Mouse (Mus musculus): Measurements from ENCODE around the gene Gtf3c5.

The Gtf3c5 gene

DNA sequence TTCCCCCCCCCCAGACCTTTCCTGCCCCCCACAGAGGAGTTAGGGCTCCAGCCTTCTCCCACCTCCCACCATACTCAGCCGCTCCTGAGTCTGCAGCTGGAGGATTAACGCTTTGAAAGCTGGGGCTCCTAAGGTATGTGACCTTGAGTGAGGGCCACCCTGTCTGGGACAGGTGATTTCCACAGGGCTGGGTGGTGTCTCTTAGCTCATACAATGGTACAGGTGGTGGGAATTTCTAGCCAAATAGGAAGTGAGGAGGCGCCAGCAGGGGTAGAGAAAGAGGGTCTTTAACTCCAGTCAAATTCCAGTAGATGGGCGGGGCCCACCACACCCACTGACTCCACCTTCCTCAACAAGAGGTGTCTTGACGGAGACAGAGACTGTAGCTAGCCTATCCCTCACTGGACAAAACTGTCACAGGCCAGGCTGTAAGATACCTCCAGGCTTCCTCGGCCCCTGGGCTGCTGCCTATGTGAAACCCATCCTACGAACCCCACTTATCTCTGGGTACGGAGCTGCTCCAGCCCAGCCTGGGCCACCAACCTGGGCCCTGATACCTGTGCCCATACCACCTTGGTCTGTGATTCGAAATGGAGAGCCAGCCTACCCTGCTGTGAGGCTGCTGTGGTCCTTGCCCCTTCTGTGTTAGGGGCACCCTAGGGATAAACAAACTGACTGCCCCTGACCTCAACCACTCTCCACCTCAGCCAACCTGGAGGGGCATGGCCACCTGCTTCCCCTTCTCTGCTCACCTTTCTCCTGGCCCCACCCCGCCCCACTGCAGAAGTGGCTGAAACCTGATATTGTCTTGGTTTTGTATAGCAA, 24.0 kb upstream of the Gtf3c5 start:
- no peak for DNase-seq (ENCODE audit: low spot score)

- no peak for DNase-seq (ENCODE audit: low spot score)
Measured at GRCm38 (mm10) chr2:28606601-28607340, 23.2 kb upstream of the Gtf3c5 start.

GRCm38 (mm10) chr2:28605789-28606541, 22.4 kb upstream of the Gtf3c5 start:
- DNase-seq (ENCODE audit: low spot score) = no peak

DNA sequence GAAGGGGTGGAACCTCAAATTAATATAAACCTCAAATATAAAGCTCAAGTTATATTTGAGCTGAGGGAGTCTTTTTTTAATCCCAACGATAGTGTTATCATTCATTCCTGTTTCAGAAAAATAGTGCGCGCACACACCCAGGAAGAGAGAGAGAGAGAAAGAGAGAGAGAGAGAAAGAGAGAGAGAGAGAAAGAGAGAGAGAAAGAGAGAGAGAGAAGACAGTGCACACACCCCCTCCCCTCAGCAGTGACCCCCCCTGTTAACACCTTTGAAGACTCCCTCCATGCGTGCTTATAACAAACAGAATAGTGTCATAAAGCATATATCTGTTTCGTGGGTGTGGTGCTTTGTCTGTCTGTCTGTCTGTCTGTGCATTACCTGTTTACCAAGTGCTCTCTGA, 20.0 kb upstream of the Gtf3c5 start:
- no peak for DNase-seq (ENCODE audit: low spot score)

DNA sequence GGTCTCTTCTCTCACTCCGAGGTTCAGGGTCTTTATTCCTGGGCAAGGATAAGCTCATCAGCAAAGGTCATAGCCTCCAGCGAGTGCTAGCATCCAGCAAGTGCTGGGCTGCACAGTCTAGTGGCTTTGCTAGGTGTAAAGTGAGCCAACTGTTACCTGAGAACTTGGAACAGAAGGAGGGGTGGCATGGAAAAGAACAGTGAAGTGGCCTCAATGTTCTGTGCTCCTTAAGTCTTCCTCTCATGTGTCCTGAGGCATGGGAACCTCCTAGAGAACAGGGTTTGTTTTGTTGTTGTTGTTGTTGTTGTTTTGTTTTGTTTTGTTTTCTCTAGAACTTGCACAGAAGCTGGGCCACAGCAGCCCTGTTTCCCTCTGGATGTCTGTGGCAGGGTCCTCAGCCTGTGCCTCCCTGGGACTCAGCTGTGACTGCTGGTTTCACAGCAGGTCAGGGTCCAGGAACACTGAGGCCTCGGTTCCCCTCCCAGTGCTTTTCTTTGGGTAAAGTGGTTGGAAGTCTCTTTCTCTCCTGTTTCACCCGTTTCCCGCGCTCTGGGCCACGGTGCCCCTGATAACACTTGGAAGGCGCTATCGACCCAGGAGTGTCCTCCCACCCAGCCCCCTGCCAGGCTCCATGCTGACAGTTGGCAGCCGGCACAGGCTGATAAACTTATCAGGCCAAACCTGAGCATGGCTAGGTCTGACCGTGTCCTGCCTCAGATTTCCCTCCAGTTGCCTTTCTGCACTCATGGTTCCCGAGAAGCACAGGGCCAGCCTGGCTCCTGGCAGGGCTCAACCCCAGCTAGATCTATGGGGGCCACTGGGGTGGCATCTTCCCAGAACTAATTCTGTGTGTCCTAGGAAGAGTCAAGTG, 18.4 kb upstream of the Gtf3c5 start:
- DNase-seq (ENCODE audit: low spot score) = no peak

- no peak for DNase-seq (ENCODE audit: low spot score)
Measured at GRCm38 (mm10) chr2:28599569-28599900, 16.0 kb upstream of the Gtf3c5 start.

- DNase-seq (ENCODE audit: low spot score) = no peak
Measured at GRCm38 (mm10) chr2:28598692-28599568, 15.4 kb upstream of the Gtf3c5 start.

DNA sequence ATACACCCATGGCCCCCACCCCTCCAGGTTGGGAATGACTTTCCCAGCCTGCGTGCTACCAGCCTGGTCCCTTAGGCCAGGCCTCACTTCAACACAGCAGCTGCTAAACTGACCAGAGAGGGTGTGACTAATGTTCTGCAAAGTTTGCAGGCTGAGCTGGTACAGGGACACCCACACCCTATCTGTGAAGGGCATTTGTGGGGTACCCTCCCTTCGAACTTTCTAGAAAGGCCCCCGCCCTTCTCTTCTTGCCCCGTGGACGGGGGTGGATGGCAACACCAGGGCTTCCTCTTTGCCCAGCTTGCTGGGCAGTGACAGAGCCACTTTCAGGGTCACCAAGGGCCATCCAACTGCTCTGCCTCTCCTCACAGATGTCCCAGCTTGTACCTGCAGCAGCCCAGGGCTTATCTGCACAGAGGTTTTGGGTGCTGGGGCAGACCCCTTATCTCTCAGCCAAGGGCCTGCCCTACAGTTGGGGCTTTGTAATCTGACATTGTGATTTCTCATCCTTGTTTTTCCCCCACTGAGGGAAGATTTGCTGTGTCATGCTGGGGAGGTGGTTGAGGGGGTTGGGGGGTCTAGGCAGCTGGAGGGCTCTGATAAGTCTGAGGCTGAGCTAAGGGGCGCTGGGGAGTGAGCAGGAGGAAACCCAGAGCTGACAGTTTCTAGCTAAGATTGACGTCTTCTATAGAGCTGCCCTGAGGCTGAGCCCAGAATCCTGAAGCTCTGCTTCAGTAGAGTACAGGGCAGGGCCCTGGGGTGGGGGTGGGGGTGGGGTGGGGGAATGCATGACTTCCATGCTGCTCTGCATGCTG, 14.4 kb upstream of the Gtf3c5 start:
- no peak for DNase-seq (ENCODE audit: low spot score)

GRCm38 (mm10) chr2:28596998-28597397, 13.4 kb upstream of the Gtf3c5 start:
- DNase-seq (ENCODE audit: low spot score) = no peak

DNA sequence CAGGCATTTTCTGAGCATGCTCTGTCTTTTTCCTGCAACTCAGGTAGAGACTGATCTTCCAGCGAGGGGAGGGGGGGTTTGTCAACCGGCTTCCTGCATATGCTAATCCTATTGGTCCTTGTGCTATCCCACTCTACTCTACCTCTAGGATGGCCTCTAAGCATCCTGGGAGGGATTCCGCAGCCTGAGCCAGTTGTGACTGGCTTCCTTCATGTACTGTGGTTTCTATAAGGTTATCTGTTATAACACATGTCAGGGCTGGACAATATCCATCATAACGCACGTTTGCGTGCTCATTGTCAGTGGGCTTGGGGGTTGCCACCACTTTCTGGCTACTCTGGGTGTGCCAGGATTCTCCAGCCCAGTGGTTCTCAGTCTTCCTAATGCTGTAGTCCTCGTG, 12.5 kb upstream of the Gtf3c5 start:
- DNase-seq (ENCODE audit: low spot score) = no peak

DNA sequence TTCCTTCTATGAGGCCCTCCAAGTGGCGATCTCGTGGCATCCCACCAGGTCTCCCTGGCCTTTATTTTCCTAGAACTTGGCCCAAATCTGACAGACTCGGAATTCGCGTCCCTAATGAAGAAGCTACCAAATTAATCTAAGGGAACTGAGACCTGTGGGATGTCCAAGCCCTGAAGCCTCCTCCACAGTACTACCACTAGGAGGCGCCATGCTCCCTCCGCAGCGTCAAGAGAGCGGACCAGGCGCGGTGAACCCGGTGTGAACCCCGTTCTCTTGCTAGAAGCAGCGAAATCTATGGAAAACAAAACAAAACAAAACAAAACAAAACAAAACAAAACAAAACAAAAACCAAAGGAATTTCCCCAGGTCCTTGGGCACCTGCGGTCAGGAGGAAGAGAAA, 9.3 kb upstream of the Gtf3c5 start:
- peak; percentile 62 for DNase-seq (ENCODE audit: low spot score)

- no peak for DNase-seq (ENCODE audit: low spot score)
Measured at GRCm38 (mm10) chr2:28591479-28591878, 7.9 kb upstream of the Gtf3c5 start.

GRCm38 (mm10) chr2:28588574-28588973, 5.0 kb upstream of the Gtf3c5 start:
- no peak for DNase-seq (ENCODE audit: low spot score)

GRCm38 (mm10) chr2:28585730-28586129, 2.2 kb upstream of the Gtf3c5 start:
- no peak for DNase-seq (ENCODE audit: low spot score)

DNA sequence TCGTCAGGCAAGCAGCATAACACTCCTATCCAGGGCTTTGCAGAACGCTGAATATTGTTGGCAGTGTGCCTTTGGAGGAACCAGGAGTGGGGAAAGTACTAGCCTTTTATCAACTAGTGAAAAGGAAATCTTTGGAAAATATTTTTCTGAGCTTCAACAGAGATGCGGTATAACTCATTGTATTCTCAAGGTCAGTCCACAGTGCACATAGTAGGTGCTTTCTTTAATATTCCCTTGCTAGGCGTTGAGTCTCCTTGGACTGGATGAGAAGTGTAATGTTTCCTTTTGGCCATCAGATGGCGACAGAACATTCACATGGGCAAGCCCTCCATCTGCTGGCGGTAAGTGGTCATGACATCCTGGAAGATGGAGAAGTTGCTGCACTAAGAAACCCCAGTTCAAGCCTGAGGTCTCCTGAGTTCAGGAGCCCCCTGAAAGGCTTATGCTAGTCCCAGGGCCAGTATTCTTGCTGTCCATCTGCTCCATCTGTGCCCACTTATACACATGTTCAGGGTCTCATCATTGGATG, 1.6 kb upstream of the Gtf3c5 start:
- peak; percentile 70 for DNase-seq (ENCODE audit: low spot score)

DNA sequence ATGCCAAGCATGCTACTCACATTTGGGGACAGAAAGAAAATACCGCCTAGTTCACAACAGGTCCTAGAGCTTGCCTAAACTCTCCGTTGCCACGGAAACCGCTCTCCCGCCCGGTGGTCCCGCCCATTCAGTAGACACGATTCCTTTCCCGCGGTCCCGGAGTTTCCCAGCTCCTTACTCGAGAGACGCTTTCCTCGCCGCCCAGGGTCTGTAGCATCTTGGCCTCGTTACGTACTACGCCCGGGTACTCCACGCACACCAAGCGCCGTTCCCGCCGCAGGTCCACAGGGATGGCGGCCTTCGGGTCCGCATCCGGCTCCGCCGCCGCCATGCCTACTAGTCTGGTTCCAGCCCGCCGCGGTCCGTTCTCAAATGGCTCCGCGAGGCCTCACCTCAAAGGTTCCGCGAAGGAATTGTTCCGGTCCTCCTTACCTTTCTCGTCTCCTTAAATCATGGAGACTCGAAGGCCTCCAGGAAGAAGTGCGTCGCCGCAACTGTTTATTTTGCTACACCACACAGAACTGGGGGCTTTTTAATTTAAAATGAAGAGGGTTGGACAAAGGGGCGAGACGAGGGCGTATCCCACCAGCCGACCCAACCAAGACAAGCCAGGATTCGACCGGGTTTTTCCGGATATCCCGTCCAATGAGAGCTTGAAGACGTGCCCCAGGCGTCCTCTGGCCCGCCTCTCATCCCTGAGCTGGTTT, 751 bp downstream of the Gtf3c5 start:
- peak; percentile 86 for DNase-seq (ENCODE audit: low spot score)

DNA sequence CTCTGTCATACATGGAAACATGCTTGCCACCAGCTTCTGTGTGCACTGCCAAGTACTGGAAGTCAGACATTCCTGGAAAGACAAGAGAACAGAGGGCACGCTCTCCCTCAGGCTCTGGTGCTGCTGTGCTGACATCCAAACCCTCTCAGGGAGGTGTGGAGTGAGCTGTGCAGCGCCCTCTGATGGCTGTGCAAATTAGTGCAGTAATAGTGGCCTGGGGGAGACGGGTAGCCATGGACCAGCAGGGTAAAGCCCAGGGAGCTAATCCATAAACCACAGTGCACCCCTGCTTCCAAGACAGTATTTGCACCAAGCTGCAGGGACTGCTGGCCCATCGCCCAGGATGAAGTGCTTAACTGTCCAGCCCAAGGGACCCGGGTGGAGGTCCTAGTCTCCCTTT, 5.5 kb downstream of the Gtf3c5 start:
- peak; percentile 11 for DNase-seq (ENCODE audit: low spot score)

GRCm38 (mm10) chr2:28576815-28577214, 6.7 kb downstream of the Gtf3c5 start:
- no peak for DNase-seq (ENCODE audit: low spot score)

DNA sequence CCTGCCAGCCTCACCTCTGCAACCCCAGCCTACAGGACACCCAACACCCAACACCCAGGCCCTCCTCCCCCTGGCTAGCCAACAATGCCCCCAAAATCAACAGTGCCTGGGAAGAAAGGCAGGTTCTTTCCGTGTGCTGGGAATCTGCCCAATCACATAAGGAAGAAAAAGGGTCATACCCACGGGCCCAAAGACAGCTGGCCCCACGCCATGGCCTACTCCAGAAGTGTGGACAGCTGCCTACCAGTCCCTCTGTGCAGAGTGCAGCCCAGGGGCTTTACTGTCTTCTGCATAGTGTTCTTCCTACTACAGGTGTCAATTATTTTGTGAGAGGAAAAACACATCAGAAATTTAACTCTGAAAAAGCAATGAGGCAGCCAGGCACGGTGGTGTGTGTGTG, 8.2 kb downstream of the Gtf3c5 start:
- DNase-seq (ENCODE audit: low spot score) = no peak

Data from urinary bladder, postnatal 25 days (tissue).